Mouse (Mus musculus): ENCODE measurements at regions not wholly inside any gene's neighbourhood (a gene's known extent, or its start where the extent isn't known, plus 50 kb on each side); places are given as distances from the start of the nearest gene placed in this dataset.

DNA sequence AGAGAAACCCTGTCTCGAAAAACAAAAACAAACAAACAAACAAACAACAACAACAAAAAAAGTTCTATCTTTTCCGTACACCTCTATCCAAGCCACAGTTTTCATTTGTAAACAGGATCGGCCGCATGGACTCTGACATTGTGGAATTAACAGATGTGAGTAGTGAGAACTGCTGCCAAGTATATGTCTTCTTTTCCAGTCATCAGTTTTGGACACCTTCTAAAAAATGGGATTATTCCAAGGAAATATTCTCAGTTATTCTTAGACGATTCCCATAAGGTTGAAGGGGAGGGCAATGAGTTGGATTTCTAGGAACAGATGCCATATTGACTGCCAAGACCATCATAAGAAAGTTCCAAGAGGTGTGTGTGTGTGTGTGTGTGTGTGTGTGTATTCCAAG is 891.2 kb upstream of the Lrrc6 start:
- ATAC-seq (ENCODE audit: low TSS enrichment): no peak

GRCm38 (mm10) chr15:67388514-67388913 is 887.8 kb upstream of the Lrrc6 start:
- ATAC-seq (ENCODE audit: low TSS enrichment): no peak

- no peak for ATAC-seq (ENCODE audit: low TSS enrichment)
Observed at GRCm38 (mm10) chr15:67386896-67387295, 886.2 kb upstream of the Lrrc6 start.

DNA sequence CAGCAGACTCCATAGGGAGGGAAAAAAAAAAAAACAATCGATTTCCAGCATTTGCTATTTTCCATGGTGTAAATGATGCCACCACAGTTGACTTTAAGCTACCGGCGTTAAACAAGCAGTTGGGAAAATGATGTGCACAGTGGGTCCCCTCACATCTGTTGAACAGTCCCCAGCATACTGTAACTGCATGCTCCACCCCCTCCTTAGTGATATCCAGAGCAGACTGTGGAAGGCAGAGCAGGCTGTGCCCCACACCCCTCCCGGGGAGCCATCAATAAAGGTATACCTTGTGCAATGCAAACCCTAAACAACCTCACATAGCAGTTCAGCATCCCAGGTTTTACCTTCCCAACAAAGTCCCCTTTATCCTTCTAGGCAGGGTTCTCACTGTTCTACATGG is 872.9 kb upstream of the Lrrc6 start:
- ATAC-seq (ENCODE audit: low TSS enrichment): no peak

DNA sequence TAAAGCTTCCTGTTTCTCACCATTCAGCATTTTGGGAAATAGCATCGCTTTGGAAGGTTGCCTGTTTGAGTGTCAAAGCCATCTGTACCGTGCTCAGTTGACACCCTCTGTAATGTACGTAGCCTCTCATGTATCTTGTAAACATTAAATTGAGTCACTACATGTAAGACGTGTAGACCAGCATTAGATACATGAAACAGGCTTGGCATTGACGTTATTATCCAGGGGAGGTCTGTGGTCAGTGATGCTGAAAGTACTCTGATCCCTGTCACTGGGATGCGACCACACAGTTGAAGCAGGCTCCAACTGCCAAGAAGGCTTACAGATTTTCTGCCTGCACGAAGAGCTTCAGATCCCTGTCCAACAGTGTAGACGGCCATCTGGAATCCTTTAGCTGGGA is 872.3 kb upstream of the Lrrc6 start:
- ATAC-seq (ENCODE audit: low TSS enrichment): no peak

- no peak for ATAC-seq (ENCODE audit: low TSS enrichment)
Observed at GRCm38 (mm10) chr15:67364099-67364756, 863.5 kb upstream of the Lrrc6 start.

DNA sequence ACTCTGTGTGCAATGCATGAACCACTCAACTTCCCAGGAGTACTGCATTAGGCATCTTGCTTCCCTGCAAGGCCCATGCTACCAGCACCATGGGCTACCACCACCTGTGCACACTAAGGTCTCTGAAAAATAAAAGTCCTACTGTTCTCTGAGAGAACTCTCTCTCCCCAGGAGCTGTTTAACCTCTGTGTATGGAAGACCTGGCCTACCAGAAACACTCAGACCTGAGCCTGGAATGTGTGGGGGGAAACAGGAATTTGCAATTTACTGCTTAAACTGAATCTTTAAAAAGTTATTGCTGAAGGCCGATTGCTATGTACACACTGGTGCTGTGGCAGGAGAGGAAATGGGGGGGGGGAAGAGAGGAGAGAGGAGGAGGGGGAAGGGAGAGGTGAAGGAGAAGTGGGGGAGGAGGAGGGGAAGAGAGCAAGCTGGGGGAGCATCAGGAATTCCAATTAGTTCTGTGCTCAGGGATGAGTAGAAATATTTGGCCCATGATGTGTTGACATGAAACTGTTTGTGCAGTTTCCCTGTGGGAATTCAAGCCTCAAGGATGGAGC is 860.4 kb upstream of the Lrrc6 start:
- ATAC-seq (ENCODE audit: low TSS enrichment): no peak

- peak; percentile 67 for ATAC-seq (ENCODE audit: low TSS enrichment)
Observed at GRCm38 (mm10) chr15:67357867-67358266, 857.2 kb upstream of the Lrrc6 start.

GRCm38 (mm10) chr15:67355334-67355733 is 854.6 kb upstream of the Lrrc6 start:
- ATAC-seq (ENCODE audit: low TSS enrichment): no peak

GRCm38 (mm10) chr15:67354598-67355159 is 854.0 kb upstream of the Lrrc6 start:
- no peak for ATAC-seq (ENCODE audit: low TSS enrichment)

DNA sequence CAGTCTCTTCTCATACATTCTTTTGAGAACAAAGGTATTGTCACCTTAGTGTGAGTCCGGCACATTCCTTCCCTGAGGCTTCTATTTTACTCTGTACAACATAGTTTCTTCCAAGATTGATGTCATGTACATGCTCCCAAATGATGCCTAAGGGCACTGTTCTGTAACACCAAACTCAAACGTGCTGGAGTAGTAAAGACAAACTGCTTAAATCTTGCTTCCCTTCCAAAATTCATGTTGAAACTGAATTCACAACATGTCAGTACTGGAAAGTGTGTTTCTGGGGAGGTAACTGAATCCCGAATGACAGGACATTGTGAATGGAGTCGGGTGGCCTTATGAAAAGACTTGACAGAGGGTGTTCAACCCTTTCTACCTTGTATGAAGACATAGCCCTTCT is 848.8 kb upstream of the Lrrc6 start:
- no peak for ATAC-seq (ENCODE audit: low TSS enrichment)

- no peak for ATAC-seq (ENCODE audit: low TSS enrichment)
Observed at GRCm38 (mm10) chr15:67345179-67346148, 844.8 kb upstream of the Lrrc6 start.

DNA sequence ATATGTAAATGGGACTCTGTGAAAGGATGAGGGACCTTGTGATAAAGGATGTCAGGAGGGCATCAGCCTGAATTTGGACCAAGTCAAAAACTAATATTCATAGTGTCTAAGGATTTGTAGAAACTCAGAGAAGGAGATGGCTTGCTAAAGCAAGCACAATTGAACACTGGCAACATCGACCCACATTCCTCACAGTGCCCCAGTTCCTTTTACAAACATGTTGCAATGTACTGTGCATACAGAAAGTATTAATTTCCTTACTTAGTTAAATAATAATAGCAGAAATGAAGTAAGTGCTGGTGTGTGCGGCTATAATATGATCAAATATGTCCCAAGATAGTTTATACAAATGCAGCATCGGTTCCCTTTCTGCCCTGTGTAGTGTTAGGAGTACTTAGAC is 841.3 kb upstream of the Lrrc6 start:
- no peak for ATAC-seq (ENCODE audit: low TSS enrichment)

GRCm38 (mm10) chr15:67337040-67337395 is 836.3 kb upstream of the Lrrc6 start:
- ATAC-seq (ENCODE audit: low TSS enrichment): no peak

DNA sequence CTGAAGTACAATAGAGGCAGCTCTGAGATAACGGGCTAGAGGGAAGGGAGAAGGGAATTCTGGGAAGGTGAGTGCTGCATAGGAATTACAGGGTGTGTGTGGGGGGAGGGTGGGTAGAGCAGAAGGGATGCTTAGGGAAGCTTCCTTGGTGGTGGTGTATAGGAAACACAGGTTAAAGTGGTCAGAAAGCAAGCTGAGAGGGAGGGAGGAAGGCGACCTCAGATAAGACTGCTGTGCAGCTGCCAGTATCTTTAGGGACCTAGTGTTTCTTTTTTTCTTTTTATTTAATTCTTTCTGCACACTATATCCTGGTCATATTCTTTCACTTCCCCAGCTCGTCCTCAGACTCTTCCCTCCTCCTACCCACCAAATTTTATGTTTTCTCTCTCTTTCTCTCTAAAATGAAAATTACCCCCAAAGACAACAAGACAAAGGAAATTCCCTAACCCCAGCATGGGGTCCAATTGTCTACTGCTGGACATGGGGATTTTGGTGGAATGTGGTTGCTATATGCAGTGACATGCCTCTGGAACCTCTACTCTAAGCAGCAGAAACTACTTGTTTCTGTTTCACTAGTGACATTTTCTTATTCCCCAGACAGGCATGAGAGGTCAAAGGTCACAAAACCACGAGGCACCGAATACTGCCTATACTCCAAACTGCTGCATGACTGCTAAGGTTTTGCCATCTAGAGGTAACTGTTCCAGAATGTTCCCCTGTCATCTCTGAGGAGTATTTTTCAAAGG is 835.8 kb upstream of the Lrrc6 start:
- no peak for ATAC-seq (ENCODE audit: low TSS enrichment)

DNA sequence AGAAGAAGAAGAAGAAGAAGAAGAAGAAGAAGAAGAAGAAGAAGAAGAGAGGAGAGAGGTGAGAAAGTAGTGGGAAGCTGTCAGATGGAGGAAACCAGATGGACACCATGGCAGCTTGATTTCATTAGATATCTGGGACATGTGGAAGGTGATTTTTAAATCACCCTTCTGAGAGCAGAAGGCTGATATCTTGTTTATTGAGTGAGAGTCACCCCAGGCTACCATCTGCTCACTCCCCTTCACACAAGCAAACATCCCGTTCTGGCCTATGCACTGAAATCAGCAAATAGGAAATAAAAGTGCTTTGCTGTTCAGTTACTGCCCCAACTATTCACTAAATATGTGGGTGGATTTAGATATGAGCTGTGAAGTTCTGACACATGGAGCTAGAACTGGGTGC is 831.8 kb upstream of the Lrrc6 start:
- ATAC-seq (ENCODE audit: low TSS enrichment): no peak

GRCm38 (mm10) chr15:67320292-67320691 is 819.6 kb upstream of the Lrrc6 start:
- ATAC-seq (ENCODE audit: low TSS enrichment): no peak

- no peak for ATAC-seq (ENCODE audit: low TSS enrichment)
Observed at GRCm38 (mm10) chr15:67315202-67315601, 814.5 kb upstream of the Lrrc6 start.

DNA sequence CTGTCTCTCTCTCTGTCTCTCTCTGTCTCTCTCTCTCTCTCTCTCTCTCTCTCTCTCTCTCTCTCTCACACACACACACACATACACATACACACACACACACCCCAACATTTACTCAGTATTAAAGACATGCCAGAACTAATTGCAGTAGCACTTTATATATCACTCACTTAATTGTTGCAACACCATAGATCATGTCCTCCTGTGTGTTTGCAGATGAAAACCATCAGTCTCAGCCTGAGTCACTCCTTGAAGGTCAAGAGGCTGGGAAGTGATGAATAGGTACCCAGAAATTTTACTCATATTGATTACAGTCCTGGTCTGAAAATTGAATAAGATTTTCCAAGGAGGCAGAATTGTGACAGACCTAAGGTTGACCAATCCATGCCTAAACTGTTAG is 812.9 kb upstream of the Lrrc6 start:
- ATAC-seq (ENCODE audit: low TSS enrichment): no peak

DNA sequence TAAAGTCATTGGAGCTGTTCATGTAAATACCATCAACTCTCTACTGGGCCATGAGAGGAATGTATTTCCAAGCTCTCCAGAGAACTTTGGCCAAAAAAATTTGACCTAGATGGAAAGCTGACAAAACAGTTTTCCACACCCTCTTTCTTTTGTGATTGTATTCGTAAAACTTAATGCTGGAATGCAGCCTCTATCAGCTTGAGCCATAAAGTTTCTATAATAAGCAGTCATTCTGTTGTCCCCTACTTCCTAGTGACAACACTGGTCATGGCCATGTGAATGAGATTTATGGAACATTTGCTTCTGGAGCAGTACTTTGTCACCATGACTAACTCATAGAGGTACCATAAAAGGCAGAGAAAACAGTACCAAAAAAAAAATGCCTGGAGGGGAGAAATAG is 805.0 kb upstream of the Lrrc6 start:
- ATAC-seq (ENCODE audit: low TSS enrichment): no peak

- no peak for ATAC-seq (ENCODE audit: low TSS enrichment)
Observed at GRCm38 (mm10) chr15:67303804-67304203, 803.1 kb upstream of the Lrrc6 start.

GRCm38 (mm10) chr15:67301871-67302363 is 801.2 kb upstream of the Lrrc6 start:
- no peak for ATAC-seq (ENCODE audit: low TSS enrichment)
